Mouse (Mus musculus) midbrain, embryonic 15.5 days (tissue): ENCODE data around the gene Mipep. TPM values are rescaled to one million over a fixed set of nuclear protein-coding genes. Genes with fewer than 3 reads are reported as not detected.
A peak's percentile ranks its signal among the peaks of the same experiment; 100 is the strongest.

Experiments used
- ATAC-seq: fragments of 200-750 bp; cut with Nextera tagmentation; replicated peaks from 2 replicates; pipeline ENCODE4 v1.8.0; 2017; ENCODE audit warnings: moderate TSS enrichment
- H3K27ac ChIP-seq: fragments of 300-500 bp; sonication (generic); 2 replicates; pipeline ENCODE4 v1.5.1; 2015; ENCODE audit warnings: mild to moderate bottlenecking, inconsistent platforms
- H3K27me3 ChIP-seq: fragments of 300-500 bp; sonication (generic); replicated peaks from 2 replicates; pipeline ENCODE4 v1.6.1; 2015; ENCODE audit warnings: inconsistent platforms
- H3K36me3 ChIP-seq: fragments of 300-500 bp; sonication (generic); replicated peaks from 2 replicates; pipeline ENCODE4 v1.6.1; 2015; ENCODE audit warnings: inconsistent platforms
- H3K4me1 ChIP-seq: fragments of 300-500 bp; sonication (generic); 2 replicates; pipeline ENCODE4 v1.6.1; 2015; ENCODE audit warnings: inconsistent platforms
- H3K4me2 ChIP-seq: fragments of 300-500 bp; sonication (generic); 2 replicates; pipeline ENCODE4 v1.6.1; 2015; ENCODE audit warnings: inconsistent platforms, mild to moderate bottlenecking, moderate library complexity
- H3K4me3 ChIP-seq: fragments of 300-500 bp; sonication (generic); 2 replicates; pipeline ENCODE4 v1.5.1; 2015; ENCODE audit warnings: mild to moderate bottlenecking, inconsistent platforms
- H3K9ac ChIP-seq: fragments of 300-500 bp; sonication (generic); 2 replicates; pipeline ENCODE4 v1.6.1; 2015; ENCODE audit warnings: mild to moderate bottlenecking, inconsistent platforms
- H3K9me3 ChIP-seq: fragments of 300-500 bp; sonication (generic); 2 replicates; pipeline ENCODE4 v1.6.1; 2016; ENCODE audit warnings: inconsistent platforms
- WGBS: fragments of 180-500 bp; shearing (Covaris S2); methylation state at CpG from one replicate; pipeline ENCODE4 v1.1.7; 2015; ENCODE audit warnings: mixed read lengths; 5-methylcytosine and 5-hydroxymethylcytosine counted together
- polyA plus RNA-seq: library from polyadenylated mRNA; unstranded; fragments of >200 nt; fragmentation: Nextera tagmentation; extraction: Ambion mirVana; gene quantifications from 2 replicates; pipeline ENCODE4 v1.2.1, GENCODE M21; 2015

Mipep gene
- 19.5 and 20.5 TPM in 2 replicates for polyA plus RNA-seq

GRCm38 (mm10) chr14:60784427-60785315 is at the start of gene Mipep:
TSS of gene Mipep (plus strand) at chr14:60784573.
- WGBS = under 1% methylated on average over 61 of the region's 61 CpGs
- Histone ChIP-seq H3K9ac (peak within 1 kb of the TSS; percentile 75), H3K4me2 (peak within 1 kb of the TSS; percentile 78), H3K9me3 (no peaks in the 10 kb centered on the region), H3K4me1 (peaks cover 11% of the 10 kb centered on the region), H3K27me3 (no peaks in the 10 kb centered on the region), H3K36me3 (peaks cover 3% of the 10 kb centered on the region; the same call in 1 of the 2 replicates), H3K4me3 (peak within 1 kb of the TSS; percentile 92), H3K27ac (peak within 1 kb of the TSS; percentile 82)
- ATAC-seq = peak; percentile 95

- Histone ChIP-seq H3K27me3 (no peaks in the 10 kb centered on the region), H3K36me3 (no peaks in the 10 kb centered on the region), H3K4me1 (peaks cover 41% of the 10 kb centered on the region), H3K4me3 (no peak overlapping the region), H3K27ac (no peak overlapping the region), H3K9ac (no peak overlapping the region), H3K9me3 (no peaks in the 10 kb centered on the region), H3K4me2 (no peak overlapping the region)
- ATAC-seq = no peak
- 55% methylated on average over 5 of the region's 5 CpGs for WGBS
Observed at GRCm38 (mm10) chr14:60735206-60735605, 49.2 kb upstream of the Mipep start.

GRCm38 (mm10) chr14:60735848-60736547 is 48.4 kb upstream of the Mipep start:
- Histone ChIP-seq H3K4me1 (peaks cover 49% of the 10 kb centered on the region), H3K27me3 (no peaks in the 10 kb centered on the region), H3K27ac (peak overlapping the region; percentile 57), H3K4me2 (no peak overlapping the region), H3K36me3 (no peaks in the 10 kb centered on the region), H3K9me3 (no peaks in the 10 kb centered on the region), H3K4me3 (no peak overlapping the region), H3K9ac (no peak overlapping the region)
- 53% methylated on average over 13 of the region's 13 CpGs for WGBS
- ATAC-seq = no peak

- H3K36me3 ChIP-seq = no peaks in the 10 kb centered on the region
- H3K27me3 ChIP-seq = no peaks in the 10 kb centered on the region
- no peak overlapping the region for H3K9ac ChIP-seq
- H3K4me3 ChIP-seq = no peak overlapping the region
- H3K4me2 ChIP-seq = no peak overlapping the region
- H3K4me1 ChIP-seq = peaks cover 55% of the 10 kb centered on the region
- 7% methylated on average over 4 of the region's 4 CpGs for WGBS
- H3K27ac ChIP-seq = peak overlapping the region; percentile 57
- H3K9me3 ChIP-seq = no peaks in the 10 kb centered on the region
- no peak for ATAC-seq
Observed at GRCm38 (mm10) chr14:60736591-60737192, 47.7 kb upstream of the Mipep start.

- Histone ChIP-seq H3K27me3 (no peaks in the 10 kb centered on the region), H3K36me3 (no peaks in the 10 kb centered on the region), H3K4me3 (no peak overlapping the region), H3K27ac (no peak overlapping the region), H3K9me3 (no peaks in the 10 kb centered on the region), H3K4me1 (peaks cover 55% of the 10 kb centered on the region), H3K9ac (no peak overlapping the region), H3K4me2 (no peak overlapping the region)
- 10% methylated on average over 7 of the region's 7 CpGs for WGBS
- ATAC-seq = no peak
Observed at GRCm38 (mm10) chr14:60737202-60737611, 47.2 kb upstream of the Mipep start.

- peaks cover 45% of the 10 kb centered on the region for H3K4me1 ChIP-seq
Observed at GRCm38 (mm10) chr14:60738434-60738938, 45.9 kb upstream of the Mipep start.

GRCm38 (mm10) chr14:60739155-60739554 is 45.2 kb upstream of the Mipep start:
- H3K4me1 ChIP-seq = peaks cover 38% of the 10 kb centered on the region

More at GRCm38 (mm10) chr14:60738434-60738938, 45.9 kb upstream of the Mipep start:
- Histone ChIP-seq H3K27ac (peak overlapping the region; percentile 53; the same call in 1 of the 2 replicates), H3K4me2 (no peak overlapping the region), H3K9me3 (no peaks in the 10 kb centered on the region), H3K36me3 (no peaks in the 10 kb centered on the region), H3K27me3 (no peaks in the 10 kb centered on the region), H3K4me3 (no peak overlapping the region), H3K9ac (no peak overlapping the region)
- WGBS = 69% methylated on average over 10 of the region's 10 CpGs
- no peak for ATAC-seq

GRCm38 (mm10) chr14:60739616-60740015 is 44.8 kb upstream of the Mipep start:
- H3K9me3 ChIP-seq = no peaks in the 10 kb centered on the region
- 77% methylated on average over 12 of the region's 12 CpGs for WGBS
- no peak for ATAC-seq
- no peaks in the 10 kb centered on the region for H3K27me3 ChIP-seq
- peaks cover 37% of the 10 kb centered on the region for H3K4me1 ChIP-seq
- H3K27ac ChIP-seq = peak overlapping the region; percentile 34; the same call in 1 of the 2 replicates
- H3K9ac ChIP-seq = no peak overlapping the region
- H3K36me3 ChIP-seq = no peaks in the 10 kb centered on the region
- no peak overlapping the region for H3K4me2 ChIP-seq
- no peak overlapping the region for H3K4me3 ChIP-seq

More at GRCm38 (mm10) chr14:60739155-60739554, 45.2 kb upstream of the Mipep start:
- H3K27ac ChIP-seq = no peak overlapping the region
- no peak overlapping the region for H3K4me3 ChIP-seq
- no peak overlapping the region for H3K9ac ChIP-seq
- H3K27me3 ChIP-seq = no peaks in the 10 kb centered on the region
- WGBS = 4% methylated on average over 5 of the region's 9 CpGs
- H3K9me3 ChIP-seq = no peaks in the 10 kb centered on the region
- no peak for ATAC-seq
- H3K4me2 ChIP-seq = no peak overlapping the region
- no peaks in the 10 kb centered on the region for H3K36me3 ChIP-seq

GRCm38 (mm10) chr14:60740507-60740906 is 43.9 kb upstream of the Mipep start:
- H3K27ac ChIP-seq = no peak overlapping the region
- H3K9me3 ChIP-seq = no peaks in the 10 kb centered on the region
- H3K4me3 ChIP-seq = no peak overlapping the region
- peaks cover 33% of the 10 kb centered on the region for H3K4me1 ChIP-seq
- no peak overlapping the region for H3K9ac ChIP-seq
- ATAC-seq = no peak
- 87% methylated on average over 5 of the region's 5 CpGs for WGBS
- no peaks in the 10 kb centered on the region for H3K27me3 ChIP-seq
- no peak overlapping the region for H3K4me2 ChIP-seq
- H3K36me3 ChIP-seq = no peaks in the 10 kb centered on the region

- no peak for ATAC-seq
- H3K27ac ChIP-seq = peak overlapping the region; percentile 52; the same call in 1 of the 2 replicates
- 76% methylated on average over 8 of the region's 8 CpGs for WGBS
- H3K36me3 ChIP-seq = no peaks in the 10 kb centered on the region
- no peak overlapping the region for H3K4me2 ChIP-seq
- no peaks in the 10 kb centered on the region for H3K9me3 ChIP-seq
- H3K9ac ChIP-seq = no peak overlapping the region
- H3K4me1 ChIP-seq = peaks cover 30% of the 10 kb centered on the region
- no peaks in the 10 kb centered on the region for H3K27me3 ChIP-seq
- H3K4me3 ChIP-seq = no peak overlapping the region
Observed at GRCm38 (mm10) chr14:60741033-60741432, 43.3 kb upstream of the Mipep start.

GRCm38 (mm10) chr14:60741490-60741981 is 42.8 kb upstream of the Mipep start:
- Histone ChIP-seq H3K4me1 (peaks cover 25% of the 10 kb centered on the region), H3K27ac (peak overlapping the region; percentile 52; the same call in 1 of the 2 replicates), H3K9me3 (no peaks in the 10 kb centered on the region), H3K4me3 (no peak overlapping the region), H3K36me3 (no peaks in the 10 kb centered on the region), H3K4me2 (no peak overlapping the region), H3K9ac (no peak overlapping the region), H3K27me3 (no peaks in the 10 kb centered on the region)
- no peak for ATAC-seq
- WGBS = 67% methylated on average over 6 of the region's 6 CpGs

- 74% methylated on average over 9 of the region's 9 CpGs for WGBS
- H3K4me1 ChIP-seq = peaks cover 14% of the 10 kb centered on the region; the same call in 1 of the 2 replicates
- ATAC-seq = no peak
- H3K9ac ChIP-seq = no peak overlapping the region
- H3K27me3 ChIP-seq = no peaks in the 10 kb centered on the region
- no peak overlapping the region for H3K27ac ChIP-seq
- H3K4me3 ChIP-seq = no peak overlapping the region
- H3K4me2 ChIP-seq = no peak overlapping the region
- no peaks in the 10 kb centered on the region for H3K36me3 ChIP-seq
- H3K9me3 ChIP-seq = no peaks in the 10 kb centered on the region
Observed at GRCm38 (mm10) chr14:60743681-60744080, 40.7 kb upstream of the Mipep start.
